Mouse (Mus musculus) hindbrain, embryonic 14.5 days (tissue): ENCODE data around the gene Chrng. TPM values are rescaled to one million over a fixed set of nuclear protein-coding genes. Genes with fewer than 3 reads are reported as not detected.

Experiments used
- ATAC-seq: fragments of 200-750 bp; cut with Nextera tagmentation; 2 replicates; pipeline ENCODE4 v1.8.0; 2017; ENCODE audit warnings: moderate number of reproducible peaks, mild to moderate bottlenecking, moderate TSS enrichment, moderate library complexity; ENCODE audit not compliant: low FRiP score
- DNase-seq: peaks from one replicate; pipeline ENCODE4 v3.0.0-alpha.2; 2015; ENCODE audit warnings: low spot score
- H3K27ac ChIP-seq: fragments of 300-500 bp; sonication (generic); 2 replicates; pipeline ENCODE4 v1.5.1; 2014; ENCODE audit warnings: mild to moderate bottlenecking, moderate library complexity
- H3K27me3 ChIP-seq: fragments of 300-500 bp; sonication (generic); 2 replicates; pipeline ENCODE4 v1.6.1; 2014; ENCODE audit warnings: mild to moderate bottlenecking, low read length, mixed read lengths; ENCODE audit not compliant: control insufficient read depth, insufficient read depth
- H3K36me3 ChIP-seq: fragments of 300-500 bp; sonication (generic); replicated peaks from 2 replicates; pipeline ENCODE4 v1.6.1; 2014; ENCODE audit not compliant: control insufficient read depth, insufficient read depth
- H3K4me1 ChIP-seq: fragments of 300-500 bp; sonication (generic); replicated peaks from 2 replicates; pipeline ENCODE4 v1.6.1; 2014; ENCODE audit warnings: antibody characterized with exemption, low read length, mixed read lengths; ENCODE audit not compliant: control insufficient read depth, insufficient read depth
- H3K4me2 ChIP-seq: fragments of 300-500 bp; sonication (generic); replicated peaks from 2 replicates; pipeline ENCODE4 v1.6.1; 2014; ENCODE audit warnings: mild to moderate bottlenecking, moderate library complexity
- H3K4me3 ChIP-seq: fragments of 300-500 bp; sonication (generic); replicated peaks from 2 replicates; pipeline ENCODE4 v1.5.1; 2014; ENCODE audit warnings: mild to moderate bottlenecking, low read length
- H3K9ac ChIP-seq: fragments of 300-500 bp; sonication (generic); 2 replicates; pipeline ENCODE4 v1.6.1; 2014
- H3K9me3 ChIP-seq: fragments of 300-500 bp; sonication (generic); 2 replicates; pipeline ENCODE4 v1.6.1; 2016; ENCODE audit warnings: low read length; ENCODE audit not compliant: control insufficient read depth
- WGBS: fragments of 180-500 bp; shearing (Covaris S2); extraction: QIAGEN DNeasy Blood & Tissue Kit; methylation state at CpG from one replicate; pipeline ENCODE4 v1.1.7; 2014; 5-methylcytosine and 5-hydroxymethylcytosine counted together
- polyA plus RNA-seq: library from polyadenylated mRNA; unstranded; fragments of >200 nt; fragmentation: Nextera tagmentation; extraction: Ambion mirVana; gene quantifications from 2 replicates; pipeline ENCODE4 v1.2.1, GENCODE M21; 2014

Gene Chrng
- polyA plus RNA-seq, 1 experiment from 2014 or later, result not detected

- Histone ChIP-seq H3K9me3 (no peaks in the 10 kb centered on the region), H3K36me3 (no peaks in the 10 kb centered on the region), H3K4me1 (no peaks in the 10 kb centered on the region), H3K4me2 (no peak overlapping the region), H3K9ac (no peak overlapping the region), H3K27me3 (peaks cover 4% of the 10 kb centered on the region; the same call in 1 of the 2 replicates), H3K27ac (no peak overlapping the region), H3K4me3 (no peak overlapping the region)
- DNase-seq (no peak), ATAC-seq (no peak)
- 25% methylated on average over 17 of the region's 17 CpGs for WGBS
Observed at GRCm38 (mm10) chr1:87206339-87206738, 1.9 kb downstream of the Chrng start.

DNA sequence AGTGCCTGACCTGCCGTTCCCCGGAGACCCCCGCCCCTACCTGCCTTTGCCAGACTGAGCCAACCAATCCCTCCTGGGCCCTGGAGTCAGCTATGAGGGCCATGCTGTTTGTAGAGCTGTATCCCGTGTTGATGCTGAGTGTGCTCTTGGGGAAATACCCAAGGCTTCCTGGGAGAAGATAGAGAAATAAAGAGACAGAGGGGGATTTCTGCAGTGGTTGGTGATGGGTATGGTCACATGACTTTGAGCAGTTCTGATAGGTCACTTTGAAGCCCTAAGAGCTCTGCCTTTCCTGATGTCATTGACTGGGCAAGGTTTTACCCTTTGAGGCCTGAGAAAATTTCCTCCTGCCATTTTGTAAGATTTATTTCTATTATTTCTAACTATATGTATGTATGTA, 7.0 kb downstream of the Chrng start:
- DNase-seq, result no peak
- peaks cover 27% of the 10 kb centered on the region for H3K4me1 ChIP-seq
- WGBS, result 90% methylated on average over 4 of the region's 4 CpGs
- no peaks in the 10 kb centered on the region for H3K9me3 ChIP-seq
- H3K4me3 ChIP-seq, result no peak overlapping the region
- ATAC-seq, result no peak
- H3K4me2 ChIP-seq, result no peak overlapping the region
- no peak overlapping the region for H3K27ac ChIP-seq
- H3K36me3 ChIP-seq, result no peaks in the 10 kb centered on the region
- H3K27me3 ChIP-seq, result peaks cover 4% of the 10 kb centered on the region; the same call in 1 of the 2 replicates
- no peak overlapping the region for H3K9ac ChIP-seq

DNA sequence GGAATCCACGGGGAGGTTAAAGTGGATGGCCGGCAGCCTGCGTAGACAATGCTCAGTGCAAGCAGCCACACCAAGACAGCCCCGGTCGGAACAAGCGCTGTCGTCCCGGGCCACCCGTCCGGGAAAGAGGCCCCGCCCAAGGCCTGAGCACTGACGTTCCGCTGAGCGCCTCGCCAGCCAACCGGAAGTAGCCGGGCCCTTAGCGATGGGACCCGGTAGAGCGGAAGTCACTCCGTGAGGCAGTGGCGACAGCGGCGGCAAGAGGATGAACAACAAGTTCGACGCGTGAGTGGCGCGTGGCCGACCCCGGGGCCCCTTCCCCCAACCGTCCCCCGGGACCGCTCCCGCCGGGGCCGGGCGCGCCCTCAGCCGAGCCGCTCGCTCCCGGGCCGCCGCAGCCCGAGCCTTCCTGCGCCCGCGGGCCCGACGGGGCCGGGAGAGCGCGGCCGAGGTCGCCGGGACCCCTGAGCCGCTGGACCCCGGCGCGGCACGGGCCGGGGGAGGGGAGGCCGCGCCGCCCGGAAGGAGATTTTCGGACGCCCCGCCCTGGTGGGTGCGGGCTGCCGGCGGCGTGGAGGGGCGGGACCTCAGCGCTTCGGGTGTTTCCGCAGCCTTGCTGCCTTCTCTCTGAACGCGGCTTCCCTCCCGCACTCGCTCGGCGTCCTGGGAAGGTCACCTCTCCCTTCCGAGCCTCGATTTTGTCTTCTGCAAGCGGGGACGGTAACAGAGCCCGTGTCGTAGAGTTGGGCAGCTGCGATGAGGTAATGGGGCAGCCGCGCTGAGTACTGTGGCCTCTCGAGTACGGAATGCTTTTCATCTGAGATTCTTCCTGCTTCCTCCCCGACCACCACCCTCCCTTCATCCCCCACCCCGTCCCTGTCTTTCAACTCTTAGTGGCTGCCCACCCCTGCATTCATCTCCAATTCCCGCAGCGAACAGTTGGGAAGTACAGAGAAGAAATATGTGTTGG, 9.6 kb downstream of the Chrng start, which contains the start of gene Eif4e2:
Gene Eif4e2 (plus strand): TSS at position 180 of the 970 bp plus-strand sequence.
- DNase-seq (peak; percentile 96), ATAC-seq (peak; percentile 96)
- Histone ChIP-seq H3K27ac (peak within 1 kb of the TSS; percentile 98), H3K4me2 (peak within 1 kb of the TSS; percentile 83), H3K9me3 (no peaks in the 10 kb centered on the region), H3K9ac (peak within 1 kb of the TSS; percentile 95), H3K36me3 (no peaks in the 10 kb centered on the region), H3K27me3 (no peaks in the 10 kb centered on the region), H3K4me3 (peak within 1 kb of the TSS; percentile 87), H3K4me1 (peaks cover 29% of the 10 kb centered on the region)
- WGBS, result under 1% methylated on average over 84 of the region's 99 CpGs

- WGBS, result 35% methylated on average over 4 of the region's 4 CpGs
- H3K9me3 ChIP-seq, result no peaks in the 10 kb centered on the region
- H3K27me3 ChIP-seq, result no peaks in the 10 kb centered on the region
- DNase-seq (no peak), ATAC-seq (no peak)
- peaks cover 29% of the 10 kb centered on the region for H3K4me1 ChIP-seq
- H3K36me3 ChIP-seq, result peaks cover 6% of the 10 kb centered on the region
- H3K27ac ChIP-seq, result peak overlapping the region; percentile 98
- H3K9ac ChIP-seq, result peak overlapping the region; percentile 95
- H3K4me2 ChIP-seq, result peak overlapping the region; percentile 83
- H3K4me3 ChIP-seq, result peak overlapping the region; percentile 87
Observed at GRCm38 (mm10) chr1:87214748-87215147, 10.3 kb downstream of the Chrng start.

DNA sequence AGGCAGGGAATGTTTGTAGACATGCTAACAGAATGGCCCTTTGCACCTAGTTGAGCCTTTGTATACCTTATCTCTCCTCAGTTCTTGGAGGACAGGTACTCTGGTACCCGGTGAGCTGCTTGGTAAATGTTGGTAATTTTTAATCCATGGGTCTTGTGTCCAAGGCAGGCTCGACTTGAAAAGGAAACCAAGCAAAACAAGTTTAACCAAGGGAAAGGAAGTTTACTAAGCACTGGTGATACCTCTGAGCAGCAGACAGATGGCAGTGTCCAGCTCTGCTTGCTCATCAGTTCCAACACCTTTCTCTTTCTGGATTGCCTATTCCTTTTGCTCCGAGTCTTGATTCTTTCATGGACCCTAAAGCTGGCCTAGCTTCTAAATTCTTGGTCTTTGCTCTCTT, 13.5 kb downstream of the Chrng start:
- DNase-seq, result no peak
- H3K4me1 ChIP-seq, result peaks cover 27% of the 10 kb centered on the region
- no peak overlapping the region for H3K4me3 ChIP-seq
- peaks cover 38% of the 10 kb centered on the region for H3K36me3 ChIP-seq
- no peak overlapping the region for H3K27ac ChIP-seq
- H3K9me3 ChIP-seq, result no peaks in the 10 kb centered on the region
- H3K27me3 ChIP-seq, result no peaks in the 10 kb centered on the region
- no peak for ATAC-seq
- WGBS, result 65% methylated on average over 3 of the region's 3 CpGs
- no peak overlapping the region for H3K9ac ChIP-seq
- no peak overlapping the region for H3K4me2 ChIP-seq

GRCm38 (mm10) chr1:87225739-87226138, 21.3 kb downstream of the Chrng start:
- no peaks in the 10 kb centered on the region for H3K4me1 ChIP-seq
- no peak overlapping the region for H3K4me3 ChIP-seq
- H3K9me3 ChIP-seq, result no peaks in the 10 kb centered on the region
- H3K36me3 ChIP-seq, result peaks cover 100% of the 10 kb centered on the region
- no peak for ATAC-seq
- no peak overlapping the region for H3K27ac ChIP-seq
- no peak overlapping the region for H3K9ac ChIP-seq
- WGBS, result 98% methylated on average over 8 of the region's 8 CpGs
- no peak overlapping the region for H3K4me2 ChIP-seq
- DNase-seq, result no peak
- H3K27me3 ChIP-seq, result no peaks in the 10 kb centered on the region

GRCm38 (mm10) chr1:87226409-87227159, 22.1 kb downstream of the Chrng start:
- Histone ChIP-seq H3K36me3 (peaks cover 95% of the 10 kb centered on the region), H3K27me3 (no peaks in the 10 kb centered on the region), H3K4me1 (no peaks in the 10 kb centered on the region), H3K4me3 (no peak overlapping the region), H3K9ac (no peak overlapping the region), H3K27ac (no peak overlapping the region), H3K9me3 (no peaks in the 10 kb centered on the region), H3K4me2 (no peak overlapping the region)
- ATAC-seq (no peak), DNase-seq (no peak)
- 96% methylated on average over 1 of the region's 1 CpGs for WGBS

GRCm38 (mm10) chr1:87227160-87227550, 22.7 kb downstream of the Chrng start:
- Histone ChIP-seq H3K4me2 (no peak overlapping the region), H3K4me1 (no peaks in the 10 kb centered on the region), H3K4me3 (no peak overlapping the region), H3K36me3 (peaks cover 95% of the 10 kb centered on the region), H3K9ac (no peak overlapping the region), H3K27me3 (no peaks in the 10 kb centered on the region), H3K27ac (no peak overlapping the region), H3K9me3 (no peaks in the 10 kb centered on the region)
- ATAC-seq (no peak), DNase-seq (no peak)
- 82% methylated on average over 3 of the region's 3 CpGs for WGBS

DNA sequence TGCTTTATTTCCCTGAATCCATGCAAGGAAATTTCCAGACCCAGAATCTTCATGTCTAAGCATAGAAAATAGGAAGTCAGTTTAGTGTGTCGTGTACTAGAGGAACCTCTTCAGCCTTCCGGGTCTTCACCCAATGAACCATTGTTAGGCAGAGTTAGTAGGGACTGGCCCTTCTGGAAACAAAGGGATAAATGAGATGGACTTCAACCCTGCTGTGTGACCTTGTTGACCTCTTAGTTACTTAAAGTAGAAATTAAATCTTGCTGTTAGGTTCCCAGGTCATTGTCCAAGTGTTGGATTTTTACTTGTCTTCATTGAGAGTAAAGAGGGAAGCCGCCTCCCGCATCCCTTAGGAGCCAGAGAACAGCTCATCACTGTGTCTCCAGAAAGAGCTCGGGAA, 26.1 kb downstream of the Chrng start:
- Histone ChIP-seq H3K36me3 (peaks cover 93% of the 10 kb centered on the region), H3K27ac (no peak overlapping the region), H3K9ac (no peak overlapping the region), H3K4me1 (no peaks in the 10 kb centered on the region), H3K9me3 (no peaks in the 10 kb centered on the region), H3K27me3 (no peaks in the 10 kb centered on the region), H3K4me3 (no peak overlapping the region), H3K4me2 (no peak overlapping the region)
- ATAC-seq, result no peak
- DNase-seq, result no peak
- WGBS, result 63% methylated on average over 5 of the region's 5 CpGs
